Comparison of ENCODE assay signal across 23 mouse cellular contexts in genomic region chr7:13303372-13303771, GRCm38 (mm10). TPM values are rescaled to one million over a fixed set of nuclear protein-coding genes. Genes with fewer than 3 reads are reported as not detected.
DNase-seq lines count a peak whose midpoint lies in the region; ATAC-seq and TF ChIP-seq lines count a peak whose summit lies in the region.
"Had no signal": no experiment of that assay in that cellular context is flagged by ENCODE, and none has a peak within 500 bp of the region (broad histone marks: within the 10 kb centered on the region; RNA-seq: fewer than 3 reads in every experiment).

No protein-coding gene starts in this region.

- peaks cover 14% of the 10 kb centered on the region for H3K36me3 ChIP-seq in thymus, adult 2 months (ENCODE audit: control insufficient read depth, insufficient read depth, low read length)
- peaks cover 13 to 24% of the 10 kb centered on the region in 2 experiments for H3K36me3 ChIP-seq in MEL (ENCODE audit: control insufficient read depth in 1 of 2, insufficient read depth in 2 of 2, low read length in 2 of 2)
- H3K36me3 ChIP-seq in myocyte (ENCODE audit: control insufficient read depth, insufficient read depth), result peaks cover 9% of the 10 kb centered on the region
- H3K36me3 ChIP-seq in intestine, embryonic 16.5 days (ENCODE audit: control insufficient read depth, insufficient read depth, low read length), result peaks cover 18% of the 10 kb centered on the region

- peak; percentile 54 for ATAC-seq in granulocyte monocyte progenitor cell, adult 5-6 weeks (replicated peaks; ENCODE audit: poor library complexity, severe bottlenecking)
- no peak for ATAC-seq in intestine, embryonic 16.5 days
- ATAC-seq: forebrain, embryonic 13.5 days; forebrain, embryonic 15.5 days; forebrain, postnatal 0 days had no signal

- H3ac ChIP-seq in myocyte (ENCODE audit: control insufficient read depth, insufficient read length), result no peak overlapping the region

- H3K4me1 ChIP-seq in thymus, adult 2 months (replicated peaks; ENCODE audit: control insufficient read depth, insufficient read depth, low read length), result peaks cover 20% of the 10 kb centered on the region
- peaks cover 3 to 21% of the 10 kb centered on the region in 2 experiments; a peak in 3 of 4 replicates for H3K4me1 ChIP-seq in MEL (ENCODE audit: control insufficient read depth in 1 of 2, insufficient read depth in 2 of 2, low read length in 2 of 2)
- no peaks in the 10 kb centered on the region for H3K4me1 ChIP-seq in intestine, embryonic 16.5 days (ENCODE audit: control insufficient read depth, insufficient read depth, low read length)
- H3K4me1 ChIP-seq: embryonic facial prominence, embryonic 10.5 days; embryonic facial prominence, embryonic 12.5 days; forebrain, embryonic 13.5 days; forebrain, embryonic 15.5 days had no signal

- H3K4me2 ChIP-seq in myocyte (ENCODE audit: low read depth), result peak overlapping the region; percentile 8
- no peak overlapping the region for H3K4me2 ChIP-seq in intestine, embryonic 16.5 days (ENCODE audit: low read depth, low read length)
- H3K4me2 ChIP-seq: embryonic facial prominence, embryonic 12.5 days; forebrain, embryonic 13.5 days; forebrain, embryonic 15.5 days had no signal

- H3K27me3 ChIP-seq in thymus, adult 2 months (ENCODE audit: control insufficient read depth, insufficient read depth, low read length), result no peaks in the 10 kb centered on the region
- H3K27me3 ChIP-seq in MEL (ENCODE audit: control insufficient read depth in 1 of 2, insufficient read depth in 2 of 2, low read length in 2 of 2) (no peaks in the 10 kb centered on the region), myocyte (ENCODE audit: control insufficient read depth, insufficient read depth, insufficient read length) (no peaks in the 10 kb centered on the region)
- no peaks in the 10 kb centered on the region for H3K27me3 ChIP-seq in intestine, embryonic 16.5 days (replicated peaks; ENCODE audit: control insufficient read depth, insufficient read depth, low read length)
- H3K27me3 ChIP-seq: CH12.LX; embryonic facial prominence, embryonic 12.5 days; forebrain, embryonic 13.5 days; forebrain, embryonic 15.5 days had no signal

- no peak for TF ChIP-seq CTCF in thymus, adult 2 months (IDR thresholded peaks at IDR 0.05; ENCODE audit: borderline replicate concordance, control insufficient read depth, extremely low read depth, insufficient read depth, low read length, poor library complexity)
- TF ChIP-seq CTCF in MEL (IDR thresholded peaks at IDR 0.05 in 2 of 3, conservative IDR thresholded peaks at IDR 0.05 in 1 of 3; ENCODE audit: control insufficient read depth in 1 of 3, insufficient read depth in 1 of 3, low read depth in 2 of 3, low read length in 3 of 3, poor library complexity in 1 of 3, severe bottlenecking in 1 of 3), result no peak
- TF ChIP-seq CTCF in gastrocnemius, adult 2 months (IDR thresholded peaks at IDR 0.05), result no peak

- DNase-seq in thymus, adult 2 months, result no peak
- DNase-seq in thymus, postnatal 25 days, result no peak
- DNase-seq in MEL (ENCODE audit: low read depth, low spot score), result peak; percentile 29
- DNase-seq in heart, adult 18-20 months, result no peak
- no peak for DNase-seq in gastrocnemius, adult 2 months
- DNase-seq: adrenal gland, adult 2 months; adrenal gland, postnatal 10 days; adrenal gland, postnatal 25 days; cerebellum, adult 11 months; cerebellum, adult 18-20 months; cerebellum, adult 8-10 months; cerebellum, postnatal 10 days; cerebellum, postnatal 25 days; forebrain, postnatal 0 days had no signal

- H3K9me3 ChIP-seq in MEL (replicated peaks; ENCODE audit: insufficient read depth, low read length), result no peaks in the 10 kb centered on the region
- no peaks in the 10 kb centered on the region for H3K9me3 ChIP-seq in intestine, embryonic 16.5 days (ENCODE audit: control insufficient read depth, low read length)
- H3K9me3 ChIP-seq: embryonic facial prominence, embryonic 10.5 days; embryonic facial prominence, embryonic 12.5 days; forebrain, embryonic 13.5 days; forebrain, embryonic 15.5 days; G1E had no signal

- intact Hi-C loops in gastrocnemius, adult 2 months (cut with DNase I), result no loop called here

- no peak for TF ChIP-seq POLR2A in thymus, adult 2 months (IDR thresholded peaks at IDR 0.05; ENCODE audit: control insufficient read depth, extremely low read depth, insufficient read depth, low read length, poor library complexity)
- TF ChIP-seq POLR2A in MEL (IDR thresholded peaks at IDR 0.05; ENCODE audit: control insufficient read depth in 1 of 2, insufficient read depth in 1 of 2, low read depth in 1 of 2, low read length in 2 of 2, poor library complexity in 1 of 2), result no peak
- no peak for TF ChIP-seq POLR2A in myocyte (IDR thresholded peaks at IDR 0.05; ENCODE audit: insufficient read length, low read depth)

- peak in 1 of 2 experiments; percentile 49; a peak in 2 of 4 replicates for TF ChIP-seq EP300 in MEL (IDR thresholded peaks at IDR 0.05; ENCODE audit: low read depth in 1 of 2, low read length in 2 of 2)

- H3K27ac ChIP-seq in thymus, adult 2 months (ENCODE audit: control insufficient read depth, insufficient read depth, low read length), result peak overlapping the region; percentile 66; the same call in 1 of the 2 replicates
- H3K27ac ChIP-seq in MEL (ENCODE audit: control insufficient read depth, low read depth, low read length), result peak overlapping the region; percentile 58; the same call in 1 of the 2 replicates
- no peak overlapping the region for H3K27ac ChIP-seq in intestine, embryonic 16.5 days (ENCODE audit: low read length)
- H3K27ac ChIP-seq in gastrocnemius, adult 2 months, result no peak overlapping the region
- H3K27ac ChIP-seq: embryonic facial prominence, embryonic 10.5 days; embryonic facial prominence, embryonic 12.5 days; forebrain, embryonic 13.5 days; forebrain, embryonic 15.5 days had no signal

- no peak for TF ChIP-seq RAD21 in MEL (IDR thresholded peaks at IDR 0.05; ENCODE audit: low read depth, low read length)

- no peak overlapping the region for H3K4me3 ChIP-seq in thymus, adult 2 months (ENCODE audit: control insufficient read depth, insufficient read depth, low read length)
- H3K4me3 ChIP-seq in MEL (ENCODE audit: control insufficient read depth in 1 of 2, insufficient read depth in 1 of 2, low read depth in 2 of 2, low read length in 2 of 2) (no peak overlapping the region), myocyte (no peak overlapping the region)
- H3K4me3 ChIP-seq in intestine, embryonic 16.5 days (ENCODE audit: low read length), result no peak overlapping the region
- no peak overlapping the region for H3K4me3 ChIP-seq in gastrocnemius, adult 2 months
- H3K4me3 ChIP-seq: embryonic facial prominence, embryonic 10.5 days; embryonic facial prominence, embryonic 12.5 days; forebrain, embryonic 13.5 days; forebrain, embryonic 15.5 days had no signal

- H3K9ac ChIP-seq in MEL (ENCODE audit: control insufficient read depth, low read depth, low read length, poor library complexity, severe bottlenecking), result no peak overlapping the region
- no peak overlapping the region for H3K9ac ChIP-seq in intestine, embryonic 16.5 days (ENCODE audit: low read depth, low read length)
- H3K9ac ChIP-seq: embryonic facial prominence, embryonic 12.5 days; forebrain, embryonic 13.5 days; forebrain, embryonic 15.5 days; forebrain, postnatal 0 days had no signal

- no peaks in the 10 kb centered on the region for H3K79me2 ChIP-seq in MEL (ENCODE audit: control insufficient read depth, insufficient read depth, low read length, poor library complexity)
- H3K79me2 ChIP-seq in myocyte (ENCODE audit: control insufficient read depth, insufficient read depth), result no peaks in the 10 kb centered on the region

TF ChIP-seq in MEL, 35 proteins besides CTCF, POLR2A, EP300 and RAD21 (continues in another document):
- peak; percentile 74; the same call in 1 of the 2 replicates for TF ChIP-seq ETS1 (IDR thresholded peaks at IDR 0.05; ENCODE audit: low read depth, low read length)

TF ChIP-seq in myocyte, 11 proteins besides CTCF, POLR2A, EP300 and RAD21 (continues in another document):
- no peak for TF ChIP-seq SRF (IDR thresholded peaks at IDR 0.05; ENCODE audit: control insufficient read depth, insufficient read length, low read depth)
- TF ChIP-seq USF1 (IDR thresholded peaks at IDR 0.05; ENCODE audit: low read depth), result no peak

RNA-seq across cellular contexts. Expression of gene Pla2g4c, which starts 21.1 kb away (rescaled TPM):
- polyA plus RNA-seq in thymus, adult 2 months (2012; rRNA removed), result 0.70 and 0.74 TPM in 2 replicates
- total RNA-seq in MEL (2012; rRNA removed), result 0.85 and 1.0 TPM in 2 replicates
- polyA plus RNA-seq in MEL (2012; ENCODE audit: insufficient read depth in 1 of 2, insufficient read length in 2 of 2, low read depth in 1 of 2, low replicate concordance in 2 of 2, missing spikeins in 1 of 2) (1 to 10 TPM in 1 of 2 experiments, not detected in 1; 2.0 TPM), myocyte (2012; fragmentation: generic; extraction: Trizol) (0.01 TPM)
- 2.1 TPM in 1 of 2 replicates, not detected in the other for total RNA-seq in granulocyte monocyte progenitor cell, adult 5-6 weeks (2014; fragmentation: Nextera tagmentation)
- 0.60 TPM in 1 of 2 replicates, not detected in the other for total RNA-seq in granulocyte monocyte progenitor cell, adult 5-6 weeks (2017)
- 0.57 and 0.71 TPM in 2 replicates for polyA plus RNA-seq in intestine, embryonic 16.5 days (2015; fragmentation: Nextera tagmentation; extraction: Ambion mirVana)
- total RNA-seq in heart, adult 18-20 months (2021), result under 1 TPM in 1 of 2 experiments, not detected in 1; 0.12 TPM
- total RNA-seq in gastrocnemius, adult 2 months (2021), result under 1 TPM in 1 of 2 experiments, not detected in 1; 0.14 TPM
- polyA plus RNA-seq: forebrain, postnatal 0 days had no signal

RNA-seq across cellular contexts. Expression of gene Zswim9, which starts 24.9 kb away (rescaled TPM):
- polyA plus RNA-seq in thymus, adult 2 months (2012; rRNA removed), result 7.4 and 7.8 TPM in 2 replicates
- total RNA-seq in MEL (2012; rRNA removed), result 4.9 and 6.1 TPM in 2 replicates
- 10 to 100 TPM in 1 of 2 experiments, 1 to 10 TPM in 1; 7.7 to 46.6 TPM for polyA plus RNA-seq in MEL (2012; ENCODE audit: insufficient read depth in 1 of 2, insufficient read length in 2 of 2, low read depth in 1 of 2, low replicate concordance in 2 of 2, missing spikeins in 1 of 2)
- total RNA-seq in granulocyte monocyte progenitor cell, adult 5-6 weeks (2014; fragmentation: Nextera tagmentation), result 3.4 and 5.8 TPM in 2 replicates
- 1.9 and 3.8 TPM in 2 replicates for total RNA-seq in granulocyte monocyte progenitor cell, adult 5-6 weeks (2017)
- polyA plus RNA-seq in myocyte (2012; fragmentation: generic; extraction: Trizol), result 3.2 TPM
- 5.2 and 5.3 TPM in 2 replicates for polyA plus RNA-seq in intestine, embryonic 16.5 days (2015; fragmentation: Nextera tagmentation; extraction: Ambion mirVana)
- 10 to 100 TPM in 1 of 2 experiments, 1 to 10 TPM in 1; 9.6 to 11.0 TPM for total RNA-seq in heart, adult 18-20 months (2021)
- total RNA-seq in gastrocnemius, adult 2 months (2021), result 10 to 100 TPM; 12.6 to 14.5 TPM

RNA-seq across cellular contexts. Expression of gene Lig1, which starts 26.3 kb away (rescaled TPM):
- 35.8 and 55.2 TPM in 2 replicates for polyA plus RNA-seq in thymus, adult 2 months (2012; rRNA removed)
- 63.1 and 67.2 TPM in 2 replicates for total RNA-seq in MEL (2012; rRNA removed)
- polyA plus RNA-seq in MEL (2012; ENCODE audit: insufficient read depth in 1 of 2, insufficient read length in 2 of 2, low read depth in 1 of 2, low replicate concordance in 2 of 2, missing spikeins in 1 of 2) (100 to 1,000 TPM; 187 to 570 TPM), myocyte (2012; fragmentation: generic; extraction: Trizol) (17.5 TPM)
- total RNA-seq in granulocyte monocyte progenitor cell, adult 5-6 weeks (2014; fragmentation: Nextera tagmentation), result 152 and 196 TPM in 2 replicates
- total RNA-seq in granulocyte monocyte progenitor cell, adult 5-6 weeks (2017), result 70.0 and 89.5 TPM in 2 replicates
- polyA plus RNA-seq in intestine, embryonic 16.5 days (2015; fragmentation: Nextera tagmentation; extraction: Ambion mirVana), result 64.3 and 77.6 TPM in 2 replicates
- 1 to 10 TPM; 2.6 to 4.8 TPM for total RNA-seq in heart, adult 18-20 months (2021)
- 1 to 10 TPM; 1.1 to 1.4 TPM for total RNA-seq in gastrocnemius, adult 2 months (2021)

Comparison
In these comparisons a context has a peak if more than half of its experiments do, and no peak if none do; other contexts are left out.
1. H3K27ac ChIP-seq: peak in thymus, adult 2 months (single experiment) and MEL (single experiment); none in intestine, embryonic 16.5 days (single experiment) and gastrocnemius, adult 2 months (single experiment).
2. RNA of gene Lig1, which starts 26.3 kb away (total RNA-seq): 70.0 to 196 TPM in granulocyte monocyte progenitor cell, adult 5-6 weeks and 63.1 to 67.2 TPM in MEL; 2.6 to 4.8 TPM in heart, adult 18-20 months and 1.1 to 1.4 TPM in gastrocnemius, adult 2 months; every median in the first group is over 10 times any median in the second.